Mouse (Mus musculus) kidney, postnatal 36 days (tissue): ENCODE results near the gene Map3k1.
"Not testable (repeated sequence)": the region's sequence is repeated elsewhere in the genome, so short reads cannot be mapped to it uniquely, and the experiment has no call there.

Source experiments
- DNase-seq, 2 experiments: peaks; one replicate each; pipeline ENCODE4 v3.0.0; 2021 to 2022; ENCODE audit warnings: mixed read lengths in 2 of 2

The Map3k1 gene

DNA sequence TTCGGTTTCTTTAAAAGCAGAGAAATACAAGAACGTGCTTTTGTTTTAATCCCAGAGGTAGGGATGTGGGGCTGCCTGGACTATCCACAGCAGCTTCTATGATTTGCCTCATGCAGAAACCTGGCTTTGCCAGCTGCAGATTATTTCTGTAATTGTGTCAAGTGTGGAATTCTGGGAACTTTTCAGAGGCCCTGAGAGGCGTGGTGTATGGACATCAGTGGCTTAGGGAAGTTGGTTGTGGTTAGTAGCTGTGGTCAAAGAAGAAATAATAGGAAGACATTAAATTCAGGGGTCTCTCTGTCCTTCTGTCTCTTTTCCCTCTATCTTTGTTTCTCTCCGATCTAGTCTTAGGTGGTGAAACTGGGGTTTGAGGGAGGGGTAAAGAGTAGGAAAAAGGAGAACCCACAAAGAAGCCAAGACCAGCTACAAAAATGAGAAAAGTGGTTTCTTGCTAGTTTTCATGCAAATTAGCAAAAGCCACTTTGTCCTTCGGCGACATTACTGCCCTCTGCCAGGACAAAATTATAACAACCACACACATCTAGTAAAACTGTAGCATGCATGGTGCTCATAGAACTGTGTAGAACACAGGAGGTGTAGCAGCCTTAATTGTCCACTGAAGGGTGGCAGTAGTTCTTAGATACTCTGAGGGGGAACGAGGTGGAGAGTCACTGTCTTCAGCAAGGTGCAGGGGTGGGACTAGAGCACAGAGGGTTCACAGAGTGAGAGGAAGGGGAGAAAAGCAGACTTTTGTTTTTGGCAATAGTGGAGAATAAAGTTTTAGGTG, 67.4 kb downstream of the Map3k1 start:
- no peak for DNase-seq

DNA sequence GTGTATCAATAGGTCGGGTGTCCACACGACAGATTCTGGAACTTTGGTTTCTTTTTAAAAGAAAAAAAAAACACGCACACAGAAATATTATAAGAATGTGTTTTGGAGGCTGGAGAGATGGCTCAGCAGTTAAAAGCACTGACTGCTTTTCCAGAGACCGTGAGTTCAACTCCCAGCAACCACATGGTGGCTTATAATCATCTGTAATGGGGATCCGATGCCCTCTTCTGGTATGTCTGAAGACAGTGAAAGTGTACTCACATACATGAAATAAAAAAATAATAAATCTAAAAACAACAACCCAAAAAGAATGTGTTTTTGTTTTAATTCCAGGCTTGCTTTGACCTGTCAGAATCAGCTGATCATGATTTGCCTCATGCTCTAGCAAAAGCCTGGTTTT, 81.9 kb downstream of the Map3k1 start:
- DNase-seq: no peak

DNA sequence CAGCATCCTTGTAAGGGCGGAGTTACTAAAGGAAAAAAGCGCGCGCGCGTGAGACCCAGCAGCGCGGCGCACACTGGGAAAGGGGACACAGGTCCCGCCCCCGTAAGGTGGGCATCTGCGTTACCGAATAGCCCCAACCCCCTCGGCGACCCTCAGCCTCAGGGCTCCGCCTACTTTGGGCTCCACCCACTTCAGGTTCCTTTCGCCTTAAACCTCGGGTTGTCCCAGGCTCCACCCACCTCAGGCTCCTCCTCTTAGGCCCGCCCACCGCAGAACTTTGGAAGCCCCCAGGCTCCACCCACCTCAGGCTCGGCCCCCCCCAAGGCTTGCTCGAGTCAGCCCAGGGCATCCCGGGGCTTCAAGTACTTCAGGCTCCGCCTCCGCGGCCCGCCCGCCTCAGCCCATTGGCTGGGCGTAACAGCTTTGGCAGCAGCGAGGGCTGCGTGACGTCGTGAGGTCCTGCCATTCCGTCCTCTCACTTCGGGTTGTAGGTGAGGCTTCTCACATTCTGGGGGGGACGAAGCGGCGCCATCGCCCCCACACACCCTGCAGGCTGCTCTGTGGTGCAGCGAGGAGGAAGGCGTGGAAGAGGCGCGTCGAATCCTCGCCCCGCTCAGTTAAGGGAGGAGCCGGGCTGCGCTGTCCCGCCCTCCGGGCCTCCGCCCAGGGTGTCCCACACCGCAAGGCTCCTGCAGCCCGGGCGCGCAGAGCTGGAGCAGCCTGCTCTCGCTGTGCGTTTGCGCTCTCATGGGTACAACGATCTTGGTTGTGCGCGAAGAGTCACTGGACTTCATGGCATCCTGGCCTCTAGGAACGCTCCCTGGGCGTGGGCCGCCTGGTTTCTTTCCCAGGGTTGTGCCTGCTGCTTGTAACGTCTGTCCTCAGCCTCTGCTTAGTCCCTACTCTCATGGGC, 83.4 kb downstream of the Map3k1 start:
- DNase-seq: peak; percentile 98 to 99

DNA sequence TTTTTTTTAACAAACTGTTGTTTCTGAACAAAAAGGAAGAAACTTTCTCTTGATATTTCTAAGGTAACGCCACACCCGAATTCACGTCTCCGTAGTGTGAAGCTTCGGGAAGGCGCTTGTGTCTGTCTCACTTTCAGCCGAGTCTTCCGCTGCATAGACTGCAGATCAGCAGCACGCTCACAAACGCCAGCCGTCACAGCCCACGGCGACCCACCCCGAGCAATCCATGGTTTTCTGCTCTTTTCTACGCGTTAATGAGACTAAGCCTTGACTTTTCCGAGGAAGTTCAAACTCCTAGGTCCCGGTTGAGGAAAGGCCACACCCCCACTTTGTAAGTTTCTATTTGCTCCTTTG, 84.0 kb downstream of the Map3k1 start:
- no peak for DNase-seq

DNA sequence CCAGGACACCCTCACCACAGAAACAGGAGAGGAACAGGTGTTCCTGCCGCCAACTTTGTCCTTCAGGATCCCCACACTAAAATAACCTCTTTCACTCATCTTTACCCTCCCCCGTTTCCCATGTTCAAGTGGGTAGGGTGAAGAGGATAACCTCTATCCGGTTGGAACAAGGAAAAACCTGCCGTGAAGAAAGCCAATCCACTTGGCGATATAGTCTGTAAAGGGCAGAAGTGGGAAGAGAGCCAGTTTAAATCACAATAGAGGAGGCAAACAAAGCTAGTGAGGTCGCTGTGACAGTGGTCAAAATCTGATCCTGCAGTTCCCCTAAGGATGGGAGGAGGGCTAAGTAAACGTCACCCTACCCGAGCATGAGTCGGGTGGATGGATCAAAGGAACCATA, 89.1 kb downstream of the Map3k1 start:
- DNase-seq: no peak

DNA sequence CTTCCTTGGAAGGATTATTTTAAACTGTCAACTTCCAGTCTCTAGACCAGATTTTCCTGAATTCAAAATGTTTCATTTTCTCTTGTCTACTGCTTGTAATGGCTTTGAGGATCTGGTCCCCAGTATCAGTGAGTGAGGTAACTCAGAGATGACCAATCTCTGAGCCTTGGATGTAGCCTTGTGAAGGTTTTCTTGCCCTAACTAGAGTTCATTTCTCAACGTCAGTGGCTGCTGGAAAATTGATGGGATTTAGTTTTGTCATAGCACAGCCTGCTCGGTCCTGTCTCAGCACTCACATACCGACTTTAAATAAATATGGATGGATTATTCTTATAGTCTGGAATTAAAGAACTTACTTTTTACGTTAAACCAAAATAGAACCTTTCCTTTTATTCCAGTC, 98.3 kb downstream of the Map3k1 start:
- no peak for DNase-seq

DNA sequence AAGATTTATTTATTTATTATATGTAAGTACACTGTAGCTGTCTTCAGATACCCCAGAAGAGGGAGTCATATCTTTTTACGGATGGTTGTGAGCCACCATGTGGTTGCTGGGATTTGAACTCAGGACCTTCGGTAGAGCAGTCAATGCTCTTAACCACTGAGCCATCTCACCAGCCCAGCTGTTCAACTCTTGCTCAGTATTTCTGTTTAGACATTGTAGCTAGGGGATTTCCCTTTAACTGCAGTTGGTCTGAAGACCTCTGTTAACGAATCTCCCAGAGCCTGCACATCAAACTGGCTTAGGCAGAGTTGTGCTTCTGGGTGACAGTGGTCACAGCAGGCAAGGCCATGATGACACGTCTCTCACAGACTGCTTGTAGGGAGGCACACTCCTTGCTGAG, 104.8 kb downstream of the Map3k1 start:
- not testable (repeated sequence) for DNase-seq

DNA sequence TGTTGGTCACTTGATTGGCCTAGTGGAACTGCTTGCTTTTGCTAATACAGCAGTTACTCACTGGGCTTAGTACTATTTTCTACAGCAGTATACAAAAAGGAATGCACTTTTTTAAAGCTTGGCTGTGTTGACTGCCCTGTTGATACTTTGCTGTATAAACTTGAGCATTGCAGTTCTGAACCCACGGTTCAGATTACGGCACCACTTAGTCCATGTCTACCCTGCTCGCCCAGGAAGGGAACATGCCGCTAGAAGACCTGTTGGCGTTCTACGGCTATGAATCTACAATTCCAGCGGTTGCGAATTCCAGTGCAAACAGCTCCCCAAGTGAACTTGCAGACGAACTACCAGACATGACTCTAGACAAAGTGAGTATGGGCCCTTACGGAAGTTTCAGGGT, 105.4 kb downstream of the Map3k1 start:
- no peak for DNase-seq
